Mouse (Mus musculus): ENCODE measurements around the gene Plce1.

DNA sequence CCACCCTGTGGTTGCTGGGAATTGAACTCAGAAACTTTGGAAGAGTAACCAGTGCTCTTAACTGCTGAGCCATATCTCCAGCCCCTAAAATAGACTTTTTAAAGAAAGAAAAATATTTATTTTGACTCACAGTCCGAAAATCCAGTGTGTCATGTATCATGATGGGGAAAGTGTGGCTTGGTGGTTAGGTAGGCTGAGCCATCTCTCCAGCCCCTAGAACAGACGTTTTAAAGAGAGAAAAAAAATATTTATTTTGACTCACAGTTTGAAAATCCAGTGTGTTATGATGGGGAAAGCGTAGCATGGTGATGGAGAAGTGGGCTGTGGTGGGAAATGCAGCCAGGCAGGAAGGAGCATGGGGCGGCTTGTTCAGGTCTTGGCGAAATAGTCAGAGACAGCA, 126.3 kb downstream of the Plce1 start:
- TF ChIP-seq CTCF (conservative IDR thresholded peaks at IDR 0.05; ENCODE audit: insufficient read depth, insufficient read length, low read depth, low read length) (no peak), POLR2A (IDR thresholded peaks at IDR 0.05; ENCODE audit: low read depth, low read length) (no peak)

All from kidney, adult 2 months (tissue).